Mouse (Mus musculus): Measurements from ENCODE around the gene Nr6a1. TPM values are rescaled to one million over a fixed set of nuclear protein-coding genes. Genes with fewer than 3 reads are reported as not detected.

Gene Nr6a1
- polyA plus RNA-seq (2016; fragmentation: Nextera tagmentation; extraction: Ambion mirVana) = 4.9 and 8.5 TPM in 2 replicates

GRCm38 (mm10) chr2:38927115-38927979 is at the start of gene Nr6a1:
Gene Nr6a1, minus strand, starts transcription at chr2:38927688.
- Histone ChIP-seq H3K36me3 (replicated peaks) (no peaks in the 10 kb centered on the region), H3K9me3 (no peaks in the 10 kb centered on the region), H3K4me3 (peak within 1 kb of the TSS; percentile 92), H3K27me3 (replicated peaks; ENCODE audit: low read depth, poor library complexity, severe bottlenecking) (peaks cover 15% of the 10 kb centered on the region), H3K4me1 (peaks cover 36% of the 10 kb centered on the region), H3K27ac (replicated peaks) (peak within 1 kb of the TSS; percentile 86)
- 12% methylated on average over 19 of the region's 19 CpGs for WGBS
- peak; percentile 88 for DNase-seq (ENCODE audit: low spot score)

GRCm38 (mm10) chr2:38975941-38976805 is 48.7 kb upstream of the Nr6a1 start:
- no peak for DNase-seq (ENCODE audit: low spot score)
- WGBS = 83% methylated on average over 21 of the region's 21 CpGs
- Histone ChIP-seq H3K36me3 (replicated peaks) (no peaks in the 10 kb centered on the region), H3K27me3 (replicated peaks; ENCODE audit: low read depth, poor library complexity, severe bottlenecking) (no peaks in the 10 kb centered on the region), H3K27ac (replicated peaks) (no peak overlapping the region), H3K4me1 (peaks cover 5% of the 10 kb centered on the region), H3K9me3 (no peaks in the 10 kb centered on the region), H3K4me3 (no peak overlapping the region)

- Histone ChIP-seq H3K9me3 (no peaks in the 10 kb centered on the region), H3K27ac (replicated peaks) (no peak overlapping the region), H3K4me1 (peaks cover 5% of the 10 kb centered on the region), H3K36me3 (replicated peaks) (no peaks in the 10 kb centered on the region), H3K4me3 (no peak overlapping the region), H3K27me3 (replicated peaks; ENCODE audit: low read depth, poor library complexity, severe bottlenecking) (no peaks in the 10 kb centered on the region)
- 82% methylated on average over 3 of the region's 3 CpGs for WGBS
- DNase-seq (ENCODE audit: low spot score) = no peak
Observed at GRCm38 (mm10) chr2:38975181-38975580, 47.7 kb upstream of the Nr6a1 start.

GRCm38 (mm10) chr2:38974171-38974570 is 46.7 kb upstream of the Nr6a1 start:
- H3K4me1 ChIP-seq = peaks cover 5% of the 10 kb centered on the region
- H3K36me3 ChIP-seq (replicated peaks) = no peaks in the 10 kb centered on the region
- no peak for DNase-seq (ENCODE audit: low spot score)
- H3K27ac ChIP-seq (replicated peaks) = no peak overlapping the region
- 50% methylated on average over 2 of the region's 2 CpGs for WGBS
- H3K27me3 ChIP-seq (replicated peaks; ENCODE audit: low read depth, poor library complexity, severe bottlenecking) = no peaks in the 10 kb centered on the region
- H3K9me3 ChIP-seq = no peaks in the 10 kb centered on the region
- no peak overlapping the region for H3K4me3 ChIP-seq

- 81% methylated on average over 7 of the region's 7 CpGs for WGBS
- no peaks in the 10 kb centered on the region for H3K36me3 ChIP-seq (replicated peaks)
- H3K4me3 ChIP-seq = no peak overlapping the region
- DNase-seq (ENCODE audit: low spot score) = no peak
- no peaks in the 10 kb centered on the region for H3K27me3 ChIP-seq (replicated peaks; ENCODE audit: low read depth, poor library complexity, severe bottlenecking)
- H3K4me1 ChIP-seq = peaks cover 5% of the 10 kb centered on the region
- no peak overlapping the region for H3K27ac ChIP-seq (replicated peaks)
- H3K9me3 ChIP-seq = no peaks in the 10 kb centered on the region
Observed at GRCm38 (mm10) chr2:38973701-38974100, 46.2 kb upstream of the Nr6a1 start.

GRCm38 (mm10) chr2:38973223-38973622 is 45.7 kb upstream of the Nr6a1 start:
- Histone ChIP-seq H3K27ac (replicated peaks) (no peak overlapping the region), H3K4me3 (no peak overlapping the region), H3K9me3 (no peaks in the 10 kb centered on the region), H3K4me1 (peaks cover 5% of the 10 kb centered on the region), H3K27me3 (replicated peaks; ENCODE audit: low read depth, poor library complexity, severe bottlenecking) (no peaks in the 10 kb centered on the region), H3K36me3 (replicated peaks) (no peaks in the 10 kb centered on the region)
- DNase-seq (ENCODE audit: low spot score) = no peak
- 43% methylated on average over 2 of the region's 2 CpGs for WGBS

- Histone ChIP-seq H3K27me3 (replicated peaks; ENCODE audit: low read depth, poor library complexity, severe bottlenecking) (no peaks in the 10 kb centered on the region), H3K36me3 (replicated peaks) (no peaks in the 10 kb centered on the region), H3K27ac (replicated peaks) (no peak overlapping the region), H3K4me1 (no peaks in the 10 kb centered on the region), H3K4me3 (no peak overlapping the region), H3K9me3 (no peaks in the 10 kb centered on the region)
- WGBS = 87% methylated on average over 5 of the region's 5 CpGs
- DNase-seq (ENCODE audit: low spot score) = no peak
Observed at GRCm38 (mm10) chr2:38970057-38970456, 42.6 kb upstream of the Nr6a1 start.

GRCm38 (mm10) chr2:38969650-38970049 is 42.2 kb upstream of the Nr6a1 start:
- 95% methylated on average over 2 of the region's 2 CpGs for WGBS

GRCm38 (mm10) chr2:38964198-38964597 is 36.7 kb upstream of the Nr6a1 start:
- H3K4me1 ChIP-seq = 0 out of 2 replicates have a peak, but pooled peaks cover 8% of the 10 kb centered on the region
- H3K36me3 ChIP-seq (replicated peaks) = no peaks in the 10 kb centered on the region
- H3K27me3 ChIP-seq (replicated peaks; ENCODE audit: low read depth, poor library complexity, severe bottlenecking) = no peaks in the 10 kb centered on the region
- DNase-seq (ENCODE audit: low spot score) = peak; percentile 49
- H3K9me3 ChIP-seq = no peaks in the 10 kb centered on the region
- H3K27ac ChIP-seq (replicated peaks) = no peak overlapping the region
- no peak overlapping the region for H3K4me3 ChIP-seq
- WGBS = 38% methylated on average over 4 of the region's 4 CpGs

More at GRCm38 (mm10) chr2:38969650-38970049, 42.2 kb upstream of the Nr6a1 start:
- H3K9me3 ChIP-seq = no peaks in the 10 kb centered on the region
- no peaks in the 10 kb centered on the region for H3K36me3 ChIP-seq (replicated peaks)
- no peak for DNase-seq (ENCODE audit: low spot score)
- no peaks in the 10 kb centered on the region for H3K27me3 ChIP-seq (replicated peaks; ENCODE audit: low read depth, poor library complexity, severe bottlenecking)
- no peak overlapping the region for H3K4me3 ChIP-seq
- no peaks in the 10 kb centered on the region for H3K4me1 ChIP-seq
- H3K27ac ChIP-seq (replicated peaks) = no peak overlapping the region

GRCm38 (mm10) chr2:38957671-38958223 is 30.3 kb upstream of the Nr6a1 start:
- no peak overlapping the region for H3K4me3 ChIP-seq
- whole genome bisulfite sequencing = 88% methylated on average over 5 of the region's 5 CpGs
- no peak overlapping the region for H3K27ac ChIP-seq (replicated peaks)
- H3K27me3 ChIP-seq (replicated peaks; ENCODE audit: low read depth, poor library complexity, severe bottlenecking) = no peaks in the 10 kb centered on the region
- H3K9me3 ChIP-seq = no peaks in the 10 kb centered on the region
- H3K36me3 ChIP-seq (replicated peaks) = no peaks in the 10 kb centered on the region
- DNase-seq (ENCODE audit: low spot score) = no peak
- no peaks in the 10 kb centered on the region for H3K4me1 ChIP-seq

GRCm38 (mm10) chr2:38956062-38956461 is 28.6 kb upstream of the Nr6a1 start:
- no peak overlapping the region for H3K27ac ChIP-seq (replicated peaks)
- no peaks in the 10 kb centered on the region for H3K27me3 ChIP-seq (replicated peaks; ENCODE audit: low read depth, poor library complexity, severe bottlenecking)
- no peak overlapping the region for H3K4me3 ChIP-seq
- no peaks in the 10 kb centered on the region for H3K36me3 ChIP-seq (replicated peaks)
- H3K9me3 ChIP-seq = no peaks in the 10 kb centered on the region
- 73% methylated on average over 2 of the region's 2 CpGs for WGBS
- no peak for DNase-seq (ENCODE audit: low spot score)
- H3K4me1 ChIP-seq = no peaks in the 10 kb centered on the region

GRCm38 (mm10) chr2:38953152-38953883 is 25.8 kb upstream of the Nr6a1 start:
- no peak overlapping the region for H3K27ac ChIP-seq (replicated peaks)
- H3K27me3 ChIP-seq (replicated peaks; ENCODE audit: low read depth, poor library complexity, severe bottlenecking) = no peaks in the 10 kb centered on the region
- no peak overlapping the region for H3K4me3 ChIP-seq
- H3K36me3 ChIP-seq (replicated peaks) = no peaks in the 10 kb centered on the region
- WGBS = 72% methylated on average over 5 of the region's 5 CpGs
- DNase-seq (ENCODE audit: low spot score) = no peak
- H3K4me1 ChIP-seq = no peaks in the 10 kb centered on the region
- H3K9me3 ChIP-seq = no peaks in the 10 kb centered on the region
